Mouse (Mus musculus) heart, adult 2 months (tissue): Measurements from ENCODE around the gene Pxdc1.

Experiments
- CTCF ChIP-seq: fragments of 200-600 bp; IDR thresholded peaks from 2 replicates; pipeline ENCODE4 v1.8.1; 2022; ENCODE audit warnings: antibody characterized with exemption, mild to moderate bottlenecking, moderate library complexity
- POLR2A ChIP-seq: fragments of 200-500 bp; IDR thresholded peaks from 2 replicates; pipeline ENCODE4 v1.6.1; 2011; ENCODE audit warnings: mild to moderate bottlenecking, low read depth, low read length, control low read depth; ENCODE audit not compliant: insufficient read depth

DNA sequence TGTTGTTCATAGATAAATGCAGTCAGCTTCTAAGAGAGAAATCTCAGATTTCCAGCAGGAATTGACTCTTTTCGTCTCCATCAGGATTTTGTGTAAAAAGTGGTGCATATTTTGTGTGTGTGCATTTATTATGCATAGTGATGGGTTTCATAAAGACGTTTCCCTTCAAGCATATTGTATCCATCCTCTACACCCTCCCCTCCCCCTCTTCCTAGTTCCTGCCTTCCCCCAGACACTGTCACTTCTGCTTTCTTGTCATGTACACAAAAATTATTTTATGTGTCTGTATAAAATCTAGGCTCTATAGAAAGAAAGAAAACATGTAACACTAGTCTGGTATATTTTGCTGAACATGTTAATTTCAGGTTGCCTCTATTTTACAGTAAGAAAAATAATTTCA is 46.8 kb upstream of the Pxdc1 start:
- no peak for TF ChIP-seq CTCF
- no peak for TF ChIP-seq POLR2A
